Mouse (Mus musculus) hindbrain, embryonic 15.5 days (tissue): ENCODE data around the gene Pogz. TPM values are rescaled to one million over a fixed set of nuclear protein-coding genes. Genes with fewer than 3 reads are reported as not detected.

Experiments
- ATAC-seq: fragments of 200-750 bp; cut with Nextera tagmentation; 2 replicates; pipeline ENCODE4 v1.8.0; 2017; ENCODE audit warnings: low read depth, moderate number of reproducible peaks, moderate TSS enrichment; ENCODE audit not compliant: low FRiP score
- H3K27ac ChIP-seq: fragments of 300-500 bp; sonication (generic); replicated peaks from 2 replicates; pipeline ENCODE4 v1.5.1; 2015; ENCODE audit warnings: mild to moderate bottlenecking, inconsistent platforms
- H3K27me3 ChIP-seq: fragments of 300-500 bp; sonication (generic); 2 replicates; pipeline ENCODE4 v1.6.1; 2015; ENCODE audit warnings: control low read depth, inconsistent platforms
- H3K36me3 ChIP-seq: fragments of 300-500 bp; sonication (generic); 2 replicates; pipeline ENCODE4 v1.6.1; 2015; ENCODE audit warnings: control low read depth, inconsistent platforms
- H3K4me1 ChIP-seq: fragments of 300-500 bp; sonication (generic); replicated peaks from 2 replicates; pipeline ENCODE4 v1.6.1; 2015; ENCODE audit warnings: control low read depth, inconsistent platforms
- H3K4me2 ChIP-seq: fragments of 300-500 bp; sonication (generic); 2 replicates; pipeline ENCODE4 v1.6.1; 2015; ENCODE audit warnings: moderate library complexity, mild to moderate bottlenecking, inconsistent platforms
- H3K4me3 ChIP-seq: fragments of 300-500 bp; sonication (generic); 2 replicates; pipeline ENCODE4 v1.5.1; 2015; ENCODE audit warnings: mild to moderate bottlenecking, inconsistent platforms
- H3K9ac ChIP-seq: fragments of 300-500 bp; sonication (generic); 2 replicates; pipeline ENCODE4 v1.6.1; 2015; ENCODE audit warnings: inconsistent platforms
- H3K9me3 ChIP-seq: fragments of 300-500 bp; sonication (generic); 2 replicates; pipeline ENCODE4 v1.6.1; 2016; ENCODE audit warnings: control low read depth, inconsistent platforms
- WGBS: fragments of 180-500 bp; shearing (Covaris S2); methylation state at CpG from one replicate; pipeline ENCODE4 v1.1.7; 2015; 5-methylcytosine and 5-hydroxymethylcytosine counted together
- polyA plus RNA-seq: library from polyadenylated mRNA; unstranded; fragments of >200 nt; fragmentation: Nextera tagmentation; extraction: Ambion mirVana; gene quantifications from 2 replicates; pipeline ENCODE4 v1.2.1, GENCODE M21; 2015

Gene Pogz
- polyA plus RNA-seq, result 20.6 and 21.1 TPM in 2 replicates

GRCm38 (mm10) chr3:94837183-94837890, at the start of gene Pogz:
Gene Pogz, plus strand, starts transcription at chr3:94837567.
- H3K4me3 ChIP-seq, result peak within 1 kb of the TSS; percentile 53
- peak; percentile 93 for ATAC-seq
- H3K27ac ChIP-seq, result peak within 1 kb of the TSS; percentile 100
- H3K27me3 ChIP-seq, result no peaks in the 10 kb centered on the region
- peak within 1 kb of the TSS; percentile 87 for H3K9ac ChIP-seq
- H3K4me1 ChIP-seq, result peaks cover 28% of the 10 kb centered on the region
- H3K9me3 ChIP-seq, result no peaks in the 10 kb centered on the region
- under 1% methylated on average over 50 of the region's 57 CpGs for WGBS
- H3K36me3 ChIP-seq, result no peaks in the 10 kb centered on the region
- peak within 1 kb of the TSS; percentile 73 for H3K4me2 ChIP-seq

DNA sequence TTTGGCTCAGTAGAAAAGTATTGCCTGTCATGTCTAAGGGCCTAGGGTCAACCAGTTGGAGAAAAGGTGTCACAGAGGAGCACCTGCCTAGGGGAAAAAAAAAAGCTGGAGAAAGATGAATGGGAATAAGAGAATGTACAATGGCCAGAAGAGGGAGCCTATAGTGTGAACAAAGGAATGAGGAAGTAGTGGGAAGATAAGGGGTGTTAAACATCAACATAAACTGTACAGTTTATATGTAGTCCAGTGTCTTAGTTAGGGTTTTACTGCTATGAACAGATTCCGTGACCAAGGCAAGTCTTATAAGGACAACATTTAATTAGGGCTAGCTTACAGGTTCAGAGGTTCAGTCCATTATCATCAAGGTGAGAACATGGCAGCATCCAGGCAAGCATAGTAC, 48.3 kb upstream of the Pogz start:
- Histone ChIP-seq H3K4me2 (no peak overlapping the region), H3K4me3 (no peak overlapping the region), H3K27ac (no peak overlapping the region), H3K36me3 (no peaks in the 10 kb centered on the region), H3K9me3 (no peaks in the 10 kb centered on the region), H3K4me1 (peaks cover 15% of the 10 kb centered on the region; the same call in 1 of the 2 replicates), H3K27me3 (no peaks in the 10 kb centered on the region), H3K9ac (no peak overlapping the region)
- no peak for ATAC-seq
- WGBS, result 97% methylated on average over 1 of the region's 1 CpGs

GRCm38 (mm10) chr3:94789516-94789915, 47.9 kb upstream of the Pogz start:
- no peak for ATAC-seq
- Histone ChIP-seq H3K4me3 (no peak overlapping the region), H3K4me1 (peaks cover 11% of the 10 kb centered on the region; the same call in 1 of the 2 replicates), H3K27me3 (no peaks in the 10 kb centered on the region), H3K27ac (no peak overlapping the region), H3K9ac (no peak overlapping the region), H3K36me3 (no peaks in the 10 kb centered on the region), H3K9me3 (no peaks in the 10 kb centered on the region), H3K4me2 (no peak overlapping the region)
- WGBS, result 82% methylated on average over 2 of the region's 2 CpGs

DNA sequence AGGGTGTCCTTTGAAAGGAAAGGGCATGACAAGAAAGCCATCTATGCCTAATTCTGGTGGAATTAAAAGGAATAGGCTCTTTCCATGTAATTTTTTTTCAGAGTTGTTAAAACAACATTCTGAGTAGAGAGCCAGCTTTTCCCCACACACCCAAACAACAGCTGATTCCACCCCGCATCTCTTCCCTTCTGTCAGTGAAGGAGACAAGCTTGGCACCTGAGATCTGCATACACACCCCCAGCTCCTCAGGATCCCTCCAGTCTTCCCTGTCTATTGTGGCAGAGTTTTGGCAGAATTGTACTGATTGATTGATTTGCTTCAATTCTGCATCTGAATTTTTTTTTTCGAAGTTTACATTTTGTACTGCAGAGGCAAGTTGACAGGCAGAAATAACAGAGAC, 45.1 kb upstream of the Pogz start:
- Histone ChIP-seq H3K4me3 (no peak overlapping the region), H3K27ac (no peak overlapping the region), H3K9me3 (no peaks in the 10 kb centered on the region), H3K27me3 (no peaks in the 10 kb centered on the region), H3K36me3 (no peaks in the 10 kb centered on the region), H3K4me1 (0 out of 2 replicates have a peak, but pooled peaks cover 2% of the 10 kb centered on the region), H3K9ac (no peak overlapping the region), H3K4me2 (no peak overlapping the region)
- no peak for ATAC-seq
- 79% methylated on average over 2 of the region's 2 CpGs for WGBS

- no peaks in the 10 kb centered on the region for H3K27me3 ChIP-seq
- ATAC-seq, result no peak
- H3K36me3 ChIP-seq, result no peaks in the 10 kb centered on the region
- H3K9ac ChIP-seq, result no peak overlapping the region
- no peaks in the 10 kb centered on the region for H3K4me1 ChIP-seq
- no peak overlapping the region for H3K4me2 ChIP-seq
- no peaks in the 10 kb centered on the region for H3K9me3 ChIP-seq
- WGBS, result 89% methylated on average over 2 of the region's 2 CpGs
- no peak overlapping the region for H3K4me3 ChIP-seq
- no peak overlapping the region for H3K27ac ChIP-seq
Observed at GRCm38 (mm10) chr3:94793672-94794071, 43.7 kb upstream of the Pogz start.

- Histone ChIP-seq H3K27ac (no peak overlapping the region), H3K4me2 (no peak overlapping the region), H3K4me3 (no peak overlapping the region), H3K36me3 (no peaks in the 10 kb centered on the region), H3K27me3 (no peaks in the 10 kb centered on the region), H3K9me3 (no peaks in the 10 kb centered on the region), H3K4me1 (no peaks in the 10 kb centered on the region), H3K9ac (no peak overlapping the region)
- WGBS, result 48% methylated on average over 2 of the region's 2 CpGs
- ATAC-seq, result no peak
Observed at GRCm38 (mm10) chr3:94794359-94794758, 43.0 kb upstream of the Pogz start.

DNA sequence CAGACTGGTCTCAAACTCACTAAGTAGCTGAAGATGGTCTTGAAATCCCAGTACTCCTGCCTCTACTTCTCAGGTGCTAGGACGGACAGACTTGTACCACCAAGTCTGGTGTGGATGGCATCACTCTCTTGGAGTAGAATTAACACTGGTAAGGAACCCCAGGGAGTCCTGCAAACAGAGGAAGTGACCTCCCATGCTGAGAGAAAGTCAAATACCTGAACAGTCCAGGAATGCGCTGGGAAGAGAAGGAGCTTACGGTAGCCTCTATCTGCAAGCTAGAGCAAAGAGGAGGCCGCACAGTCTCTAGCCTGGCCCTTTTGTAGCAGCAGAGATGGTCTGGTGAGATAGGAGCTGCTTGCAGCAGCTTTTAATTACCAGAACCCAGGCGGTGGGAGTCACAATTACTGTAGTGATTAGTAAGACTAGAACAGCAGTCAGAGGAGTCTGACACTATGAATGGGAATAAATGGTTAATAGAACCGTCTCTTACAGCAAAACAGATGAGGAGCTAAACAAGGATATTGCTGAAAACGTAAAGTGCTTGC, 41.7 kb upstream of the Pogz start:
- Histone ChIP-seq H3K4me3 (no peak overlapping the region), H3K4me1 (no peaks in the 10 kb centered on the region), H3K9ac (no peak overlapping the region), H3K4me2 (no peak overlapping the region), H3K9me3 (no peaks in the 10 kb centered on the region), H3K27me3 (no peaks in the 10 kb centered on the region), H3K36me3 (no peaks in the 10 kb centered on the region), H3K27ac (no peak overlapping the region)
- ATAC-seq, result no peak
- 61% methylated on average over 7 of the region's 7 CpGs for WGBS

DNA sequence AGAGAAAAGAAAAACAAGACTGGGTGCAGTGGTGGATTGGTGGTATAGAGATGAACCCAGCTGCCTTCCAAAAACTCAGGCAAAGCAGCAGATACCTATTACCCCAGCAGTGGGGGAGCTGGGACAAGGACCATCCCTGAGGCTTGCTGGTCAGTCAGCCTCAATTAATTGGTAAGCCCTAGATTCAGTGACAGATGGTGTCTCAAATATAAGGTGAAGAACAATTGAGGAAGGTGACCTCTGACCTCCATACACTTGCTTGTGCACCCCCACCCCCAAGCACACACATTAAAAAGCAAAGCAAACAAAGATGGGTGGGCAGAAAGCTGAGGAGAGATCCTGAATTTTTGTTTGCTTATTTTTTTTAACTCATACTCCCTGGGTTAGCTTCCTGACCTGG, 41.2 kb upstream of the Pogz start:
- Histone ChIP-seq H3K4me3 (no peak overlapping the region), H3K9me3 (no peaks in the 10 kb centered on the region), H3K36me3 (no peaks in the 10 kb centered on the region), H3K9ac (no peak overlapping the region), H3K27ac (no peak overlapping the region), H3K4me1 (no peaks in the 10 kb centered on the region), H3K4me2 (no peak overlapping the region), H3K27me3 (no peaks in the 10 kb centered on the region)
- ATAC-seq, result no peak

- no peak for ATAC-seq
- H3K4me2 ChIP-seq, result peak overlapping the region; percentile 29; the same call in 1 of the 2 replicates
- no peak overlapping the region for H3K9ac ChIP-seq
Observed at GRCm38 (mm10) chr3:94804146-94804545, 33.2 kb upstream of the Pogz start.

GRCm38 (mm10) chr3:94804976-94805375, 32.4 kb upstream of the Pogz start:
- H3K9me3 ChIP-seq, result no peaks in the 10 kb centered on the region
- no peak overlapping the region for H3K9ac ChIP-seq
- WGBS, result 85% methylated on average over 4 of the region's 4 CpGs
- no peak overlapping the region for H3K4me3 ChIP-seq
- H3K4me2 ChIP-seq, result no peak overlapping the region
- H3K27ac ChIP-seq, result no peak overlapping the region
- H3K4me1 ChIP-seq, result peaks cover 6% of the 10 kb centered on the region; the same call in 1 of the 2 replicates
- ATAC-seq, result no peak
- no peaks in the 10 kb centered on the region for H3K27me3 ChIP-seq
- no peaks in the 10 kb centered on the region for H3K36me3 ChIP-seq

More at GRCm38 (mm10) chr3:94804146-94804545, 33.2 kb upstream of the Pogz start:
- Histone ChIP-seq H3K9me3 (no peaks in the 10 kb centered on the region), H3K36me3 (no peaks in the 10 kb centered on the region), H3K27me3 (no peaks in the 10 kb centered on the region), H3K27ac (no peak overlapping the region), H3K4me1 (peaks cover 6% of the 10 kb centered on the region; the same call in 1 of the 2 replicates), H3K4me3 (no peak overlapping the region)
- 6% methylated on average over 10 of the region's 10 CpGs for WGBS

- H3K4me2 ChIP-seq, result no peak overlapping the region
- H3K9ac ChIP-seq, result no peak overlapping the region
- H3K9me3 ChIP-seq, result no peaks in the 10 kb centered on the region
- H3K4me1 ChIP-seq, result peaks cover 6% of the 10 kb centered on the region; the same call in 1 of the 2 replicates
- ATAC-seq, result no peak
- H3K27me3 ChIP-seq, result no peaks in the 10 kb centered on the region
- H3K4me3 ChIP-seq, result no peak overlapping the region
- H3K36me3 ChIP-seq, result no peaks in the 10 kb centered on the region
- 91% methylated on average over 1 of the region's 1 CpGs for WGBS
- no peak overlapping the region for H3K27ac ChIP-seq
Observed at GRCm38 (mm10) chr3:94808296-94808695, 29.1 kb upstream of the Pogz start.

DNA sequence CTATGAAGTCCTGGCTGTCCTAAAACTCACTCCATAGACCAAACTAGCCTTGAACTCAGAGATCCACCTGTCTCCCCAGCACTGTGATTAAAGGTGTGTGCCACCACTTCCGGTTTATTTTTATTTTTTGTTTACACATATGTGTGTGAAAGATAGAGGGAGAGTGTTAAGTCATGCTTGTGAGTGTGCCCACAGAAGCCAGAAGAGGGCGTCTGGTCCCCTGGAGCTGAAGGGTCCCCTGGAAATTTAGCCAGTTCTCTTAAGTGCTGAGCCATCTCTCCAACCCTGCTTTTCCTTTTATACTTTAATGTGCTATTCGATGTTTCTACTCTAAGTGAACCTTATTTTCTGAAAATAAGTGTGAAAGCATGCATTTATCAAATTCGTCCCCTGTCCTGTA, 25.7 kb upstream of the Pogz start:
- Histone ChIP-seq H3K27me3 (no peaks in the 10 kb centered on the region), H3K36me3 (no peaks in the 10 kb centered on the region), H3K4me1 (no peaks in the 10 kb centered on the region), H3K9me3 (no peaks in the 10 kb centered on the region), H3K4me3 (no peak overlapping the region), H3K4me2 (0 out of 2 replicates have a peak overlapping the region, but pooled peaks have one; percentile 20), H3K27ac (no peak overlapping the region), H3K9ac (no peak overlapping the region)
- no peak for ATAC-seq
- WGBS, result 18% methylated on average over 4 of the region's 4 CpGs
